Mouse (Mus musculus) lung, embryonic 16.5 days (tissue): ENCODE measurements at regions not wholly inside any gene's neighbourhood (a gene's known extent, or its start where the extent isn't known, plus 50 kb on each side); places are given as distances from the start of the nearest gene placed in this dataset.

Experiments used
- ATAC-seq: fragments of 200-750 bp; cut with Nextera tagmentation; 2 replicates; pipeline ENCODE4 v1.8.0; 2017; ENCODE audit warnings: low read depth, mild to moderate bottlenecking, moderate library complexity
- H3K27ac ChIP-seq: fragments of 300-500 bp; sonication (generic); 2 replicates; pipeline ENCODE4 v1.5.1; 2014; ENCODE audit warnings: mild to moderate bottlenecking, control low read depth, low read length
- H3K27me3 ChIP-seq: fragments of 300-500 bp; sonication (generic); 2 replicates; pipeline ENCODE4 v1.6.1; 2014; ENCODE audit warnings: low read depth, low read length, mixed read lengths; ENCODE audit not compliant: control insufficient read depth, insufficient read depth
- H3K36me3 ChIP-seq: fragments of 300-500 bp; sonication (generic); 2 replicates; pipeline ENCODE4 v1.6.1; 2014; ENCODE audit warnings: low read length; ENCODE audit not compliant: control insufficient read depth, insufficient read depth
- H3K4me1 ChIP-seq: fragments of 300-500 bp; sonication (generic); replicated peaks from 2 replicates; pipeline ENCODE4 v1.6.1; 2014; ENCODE audit warnings: low read length, mixed read lengths; ENCODE audit not compliant: control insufficient read depth, insufficient read depth
- H3K4me2 ChIP-seq: fragments of 300-500 bp; sonication (generic); 2 replicates; pipeline ENCODE4 v1.6.1; 2014; ENCODE audit warnings: low read depth, low read length, control low read depth
- H3K4me3 ChIP-seq: fragments of 300-500 bp; sonication (generic); 2 replicates; pipeline ENCODE4 v1.5.1; 2014; ENCODE audit warnings: mild to moderate bottlenecking, low read length, control low read depth
- H3K9ac ChIP-seq: fragments of 300-500 bp; sonication (generic); 2 replicates; pipeline ENCODE4 v1.6.1; 2014; ENCODE audit warnings: low read length, control low read depth
- H3K9me3 ChIP-seq: fragments of 300-500 bp; sonication (generic); 2 replicates; pipeline ENCODE4 v1.6.1; 2016; ENCODE audit warnings: low read length; ENCODE audit not compliant: control insufficient read depth
- WGBS: fragments of 180-500 bp; shearing (Covaris S2); extraction: QIAGEN DNeasy Blood & Tissue Kit; methylation state at CpG from one replicate; pipeline ENCODE4 v1.1.7; 2014; 5-methylcytosine and 5-hydroxymethylcytosine counted together

DNA sequence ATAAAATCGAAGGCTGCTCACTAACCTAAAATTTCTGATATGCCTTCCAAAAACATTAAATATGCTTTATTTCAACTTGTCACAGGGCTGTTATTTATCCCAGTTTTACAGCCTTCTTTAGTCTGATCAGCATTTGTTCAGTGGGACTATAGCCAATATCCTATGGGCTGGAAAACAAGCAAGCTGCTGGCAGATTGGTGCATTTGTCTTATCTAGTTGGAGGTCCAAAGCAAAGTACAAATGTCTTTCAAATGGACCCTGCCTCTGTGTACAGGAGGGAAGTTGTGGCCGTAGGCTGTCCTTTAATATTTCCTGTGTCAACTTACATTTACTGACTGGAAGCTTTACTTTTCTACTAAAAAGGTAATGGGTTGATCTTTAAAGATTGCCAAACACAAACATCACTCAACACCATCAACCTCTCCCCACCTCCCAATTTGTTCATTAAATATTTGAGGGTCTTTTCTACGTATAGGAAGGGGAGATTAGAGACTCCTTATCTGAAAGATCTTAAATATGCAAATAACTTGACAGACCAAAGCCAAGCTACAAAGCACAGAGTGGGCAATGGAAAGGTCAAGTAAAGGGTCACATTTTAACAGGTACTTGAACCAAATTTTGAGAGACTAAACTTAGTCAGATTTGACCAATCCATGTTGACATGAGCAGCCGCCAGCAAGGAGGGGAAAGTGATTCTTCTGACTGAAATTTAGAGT, 233.4 kb downstream of the Gm11232 start:
- Histone ChIP-seq H3K27me3 (no peaks in the 10 kb centered on the region), H3K4me2 (no peak overlapping the region), H3K27ac (no peak overlapping the region), H3K4me1 (no peaks in the 10 kb centered on the region), H3K9ac (no peak overlapping the region), H3K36me3 (no peaks in the 10 kb centered on the region), H3K4me3 (no peak overlapping the region), H3K9me3 (no peaks in the 10 kb centered on the region)
- WGBS, result 36% methylated on average over 4 of the region's 4 CpGs
- ATAC-seq, result peak; percentile 57

- Histone ChIP-seq H3K4me3 (no peak overlapping the region), H3K4me2 (no peak overlapping the region), H3K27me3 (no peaks in the 10 kb centered on the region), H3K4me1 (no peaks in the 10 kb centered on the region), H3K9me3 (no peaks in the 10 kb centered on the region), H3K27ac (no peak overlapping the region), H3K36me3 (no peaks in the 10 kb centered on the region), H3K9ac (no peak overlapping the region)
- no peak for ATAC-seq
Observed at GRCm38 (mm10) chr4:71520751-71521150, 237.0 kb downstream of the Gm11232 start.

- Histone ChIP-seq H3K4me1 (no peaks in the 10 kb centered on the region), H3K4me2 (no peak overlapping the region), H3K9ac (no peak overlapping the region), H3K27ac (no peak overlapping the region), H3K4me3 (no peak overlapping the region), H3K27me3 (no peaks in the 10 kb centered on the region), H3K9me3 (no peaks in the 10 kb centered on the region), H3K36me3 (no peaks in the 10 kb centered on the region)
- no peak for ATAC-seq
- 63% methylated on average over 2 of the region's 2 CpGs for WGBS
Observed at GRCm38 (mm10) chr4:71517921-71518404, 239.8 kb downstream of the Gm11232 start.

DNA sequence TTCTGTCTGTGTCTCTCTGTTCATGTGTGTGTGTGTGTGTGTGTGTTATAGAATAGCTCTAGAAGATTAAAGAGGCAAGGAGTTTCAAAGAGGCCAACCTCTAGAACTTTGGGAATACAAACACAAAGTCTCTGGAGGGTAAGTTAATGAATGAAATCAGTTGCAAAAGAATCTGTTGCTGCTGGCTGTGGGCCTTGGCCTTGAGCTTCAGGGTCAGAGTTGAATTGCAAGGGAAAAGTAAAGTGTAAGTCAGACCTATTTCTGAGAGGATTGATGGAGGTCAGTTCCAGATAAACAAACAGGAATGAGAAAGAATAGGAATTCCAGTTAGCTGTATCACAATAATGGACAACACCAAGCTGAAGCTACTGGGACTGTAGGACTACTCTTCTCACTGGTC, 250.9 kb downstream of the Gm11232 start:
- no peak for ATAC-seq
- no peaks in the 10 kb centered on the region for H3K27me3 ChIP-seq
- H3K4me2 ChIP-seq, result no peak overlapping the region
- no peaks in the 10 kb centered on the region for H3K36me3 ChIP-seq
- H3K4me1 ChIP-seq, result no peaks in the 10 kb centered on the region
- no peaks in the 10 kb centered on the region for H3K9me3 ChIP-seq
- no peak overlapping the region for H3K9ac ChIP-seq
- H3K4me3 ChIP-seq, result no peak overlapping the region
- H3K27ac ChIP-seq, result no peak overlapping the region

DNA sequence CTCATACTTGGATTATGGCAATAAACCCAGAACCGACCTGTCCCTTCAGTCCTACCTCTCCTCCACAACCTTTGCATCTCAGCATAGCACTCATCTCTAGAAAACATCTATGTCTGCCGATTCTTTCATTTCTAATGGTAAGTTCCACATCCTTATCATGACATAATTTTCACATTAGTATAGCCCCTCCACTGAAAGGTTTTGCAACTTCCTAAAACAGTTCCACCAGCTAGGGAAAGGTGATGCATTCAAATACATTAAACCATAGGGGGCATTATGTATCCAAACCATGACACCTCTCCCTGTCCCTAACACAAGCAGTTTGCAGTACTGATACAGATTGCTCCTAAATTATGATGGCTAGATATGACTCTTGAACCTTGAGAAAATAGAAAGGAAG, 268.0 kb downstream of the Gm11232 start:
- Histone ChIP-seq H3K4me3 (no peak overlapping the region), H3K9me3 (no peaks in the 10 kb centered on the region), H3K36me3 (no peaks in the 10 kb centered on the region), H3K4me2 (no peak overlapping the region), H3K27me3 (no peaks in the 10 kb centered on the region), H3K9ac (no peak overlapping the region), H3K4me1 (0 out of 2 replicates have a peak, but pooled peaks cover 3% of the 10 kb centered on the region), H3K27ac (no peak overlapping the region)
- no peak for ATAC-seq
- 69% methylated on average over 2 of the region's 2 CpGs for WGBS

- Histone ChIP-seq H3K9me3 (no peaks in the 10 kb centered on the region), H3K4me3 (no peak overlapping the region), H3K36me3 (no peaks in the 10 kb centered on the region), H3K4me1 (peaks cover 3% of the 10 kb centered on the region; the same call in 1 of the 2 replicates), H3K27ac (no peak overlapping the region), H3K9ac (no peak overlapping the region), H3K4me2 (no peak overlapping the region), H3K27me3 (no peaks in the 10 kb centered on the region)
- WGBS, result 33% methylated on average over 2 of the region's 2 CpGs
- peak; percentile 74 for ATAC-seq
Observed at GRCm38 (mm10) chr4:71488663-71489161, 269.1 kb downstream of the Gm11232 start.

- H3K9me3 ChIP-seq, result no peaks in the 10 kb centered on the region
- H3K9ac ChIP-seq, result no peak overlapping the region
- no peak overlapping the region for H3K27ac ChIP-seq
- no peak overlapping the region for H3K4me3 ChIP-seq
- 93% methylated on average over 9 of the region's 9 CpGs for WGBS
- ATAC-seq, result no peak
- H3K36me3 ChIP-seq, result no peaks in the 10 kb centered on the region
- H3K4me2 ChIP-seq, result no peak overlapping the region
- H3K4me1 ChIP-seq, result peaks cover 3% of the 10 kb centered on the region; the same call in 1 of the 2 replicates
- no peaks in the 10 kb centered on the region for H3K27me3 ChIP-seq
Observed at GRCm38 (mm10) chr4:71488059-71488458, 269.7 kb downstream of the Gm11232 start.

DNA sequence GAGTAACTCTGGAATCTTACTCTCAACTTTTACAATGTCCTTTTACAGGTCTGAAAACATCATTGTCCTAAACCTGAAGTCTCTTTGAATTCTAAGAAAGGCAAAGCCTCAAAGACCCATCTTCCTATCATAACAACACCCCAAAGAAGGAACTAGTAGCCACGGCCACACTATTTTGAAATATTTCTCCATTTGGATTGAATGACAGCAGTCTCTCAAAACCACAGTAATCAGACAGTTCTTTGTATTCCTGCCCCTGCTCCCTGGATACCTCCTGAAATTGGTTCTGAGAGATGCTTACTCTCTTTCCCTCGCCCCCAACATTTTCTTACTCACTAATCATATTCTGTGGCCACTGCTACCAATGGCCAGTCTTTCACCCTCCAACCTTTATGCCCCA, 276.8 kb downstream of the Gm11232 start:
- ATAC-seq, result no peak
- Histone ChIP-seq H3K27me3 (no peaks in the 10 kb centered on the region), H3K36me3 (no peaks in the 10 kb centered on the region), H3K4me3 (no peak overlapping the region), H3K27ac (no peak overlapping the region), H3K9me3 (no peaks in the 10 kb centered on the region), H3K4me1 (peaks cover 3% of the 10 kb centered on the region; the same call in 1 of the 2 replicates), H3K4me2 (no peak overlapping the region), H3K9ac (no peak overlapping the region)
- WGBS, result 71% methylated on average over 2 of the region's 2 CpGs

DNA sequence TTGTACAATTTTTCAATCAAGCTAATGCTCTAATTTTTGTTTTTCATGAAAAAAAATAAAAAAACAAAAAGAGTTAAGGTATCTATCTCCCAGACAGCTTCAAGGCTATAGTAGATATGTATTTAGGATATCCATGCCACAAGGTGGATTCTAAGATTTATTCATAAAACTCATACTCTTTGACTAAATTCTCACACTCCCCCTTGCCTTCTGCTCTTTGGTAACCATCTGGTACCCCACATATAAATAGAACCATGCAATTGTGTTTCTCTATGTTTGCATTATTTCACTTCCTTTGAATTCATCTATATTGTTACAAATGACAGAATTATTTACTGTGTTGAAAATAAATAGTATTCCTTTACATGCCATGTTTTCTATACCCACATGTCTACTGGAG, 287.2 kb downstream of the Gm11232 start:
- Histone ChIP-seq H3K9ac (no peak overlapping the region), H3K27me3 (no peaks in the 10 kb centered on the region), H3K9me3 (no peaks in the 10 kb centered on the region), H3K4me2 (no peak overlapping the region), H3K4me3 (no peak overlapping the region), H3K4me1 (no peaks in the 10 kb centered on the region), H3K27ac (no peak overlapping the region), H3K36me3 (no peaks in the 10 kb centered on the region)
- no peak for ATAC-seq
